Mouse (Mus musculus): ENCODE measurements around the gene Sass6.
"Not testable (repeated sequence)": the region's sequence is repeated elsewhere in the genome, so short reads cannot be mapped to it uniquely, and the experiment has no call there.

Sass6 gene

DNA sequence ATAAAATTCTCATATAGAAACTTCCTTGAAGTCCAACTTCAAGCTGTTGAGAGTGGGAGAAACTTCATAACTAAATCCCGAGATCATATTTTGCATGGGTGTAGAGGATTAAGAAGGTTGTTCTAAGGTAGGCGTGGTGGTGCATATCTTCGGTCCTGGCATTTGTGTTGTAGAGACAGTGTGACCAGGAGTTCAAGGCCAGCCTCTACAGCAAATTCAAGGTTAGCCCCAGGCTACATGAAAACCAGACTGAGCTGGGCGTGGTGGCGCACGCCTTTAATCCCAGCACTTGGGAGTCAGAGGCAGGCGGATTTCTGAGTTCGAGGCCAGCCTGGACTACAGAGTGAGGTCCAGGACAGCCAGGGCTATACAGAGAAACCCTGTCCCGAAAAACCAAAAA, 69.5 kb downstream of the Sass6 start:
- not testable (repeated sequence) for DNase-seq
